Mouse (Mus musculus) gastrocnemius, postnatal 25 days (tissue): ENCODE measurements at regions not wholly inside any gene's neighbourhood (a gene's known extent, or its start where the extent isn't known, plus 50 kb on each side); places are given as distances from the start of the nearest gene placed in this dataset.

Source experiments
- DNase-seq: peaks from one replicate; pipeline ENCODE4 v3.0.0; 2022

DNA sequence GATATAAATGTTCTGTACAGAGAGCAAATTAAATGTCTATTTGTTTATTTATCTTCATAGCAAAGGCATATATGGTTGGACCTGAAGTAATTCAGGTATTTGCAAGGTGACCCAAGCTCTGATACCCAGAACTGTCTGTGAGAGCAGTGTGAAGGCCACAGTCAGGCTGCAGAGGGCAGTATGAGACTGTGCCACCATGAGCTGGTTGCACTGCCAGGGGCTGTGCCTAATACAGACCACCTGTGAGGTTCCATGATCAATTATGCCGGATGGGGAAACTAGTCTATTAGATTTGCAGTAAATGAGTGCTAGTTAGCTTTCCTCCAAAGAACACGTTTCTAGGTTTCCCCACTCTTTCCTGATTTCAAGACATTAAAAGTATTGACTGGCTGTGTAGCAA lies 207.5 kb downstream of the C1d start:
- no peak for DNase-seq

DNA sequence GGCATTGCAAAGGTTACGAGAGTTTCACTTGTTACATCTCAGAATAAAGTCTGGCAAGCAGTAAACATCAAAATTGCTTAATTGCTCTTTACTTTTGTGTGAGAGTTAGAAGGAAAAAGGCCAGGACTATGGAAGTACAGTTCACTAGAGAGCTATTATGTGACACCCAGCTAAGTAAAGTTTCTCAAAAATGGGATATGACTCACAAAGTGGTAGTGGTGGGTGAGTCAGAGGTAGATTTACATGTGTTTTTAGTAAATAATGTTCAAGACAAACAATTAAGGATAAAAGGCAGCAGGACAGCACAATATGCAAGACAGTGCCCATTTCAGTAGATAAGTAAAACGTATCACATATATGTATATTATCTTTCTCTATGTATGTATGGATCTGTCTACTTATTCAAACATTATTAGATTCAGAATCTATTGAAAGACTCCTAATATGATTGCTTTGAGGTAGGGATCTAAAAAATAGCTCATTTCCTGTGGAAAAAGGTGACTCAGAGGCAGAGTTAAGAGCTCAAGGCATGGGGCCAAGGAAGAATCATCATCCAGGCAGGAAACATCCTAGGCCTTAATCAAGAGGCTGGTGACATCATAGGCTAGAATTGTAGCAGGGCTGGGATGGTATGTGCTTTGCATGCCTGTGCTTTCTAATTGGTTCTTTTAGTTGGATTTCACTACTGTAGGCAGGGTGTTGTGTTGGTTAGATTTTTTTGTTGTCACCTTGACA lies 211.2 kb downstream of the C1d start:
- DNase-seq, result no peak

DNA sequence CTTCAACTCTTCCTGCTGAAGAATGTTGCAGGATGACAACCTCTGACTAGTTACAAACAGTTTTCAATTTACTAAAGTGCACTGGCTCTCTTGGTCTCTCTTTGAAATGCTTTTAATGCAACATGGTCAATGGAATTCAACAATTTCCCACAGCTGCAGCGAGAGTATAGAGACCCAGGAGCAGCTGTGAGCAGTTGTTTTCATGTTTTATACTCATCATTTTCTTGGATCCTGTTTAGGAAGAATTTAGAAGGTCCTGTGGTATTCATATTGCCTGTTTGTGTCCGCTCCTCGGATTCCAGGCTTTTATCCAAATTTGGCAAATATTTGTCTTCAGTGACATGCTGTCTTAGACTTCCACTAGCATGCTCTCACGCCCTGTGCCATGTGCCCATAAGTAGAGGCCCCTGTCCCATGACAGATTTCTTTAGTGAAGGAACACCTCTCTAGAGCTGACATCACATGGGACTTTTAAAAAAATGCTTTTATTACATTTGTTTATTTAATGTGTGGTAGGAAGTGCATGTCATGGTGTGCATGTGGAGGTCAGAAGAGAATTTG lies 224.1 kb downstream of the C1d start:
- no peak for DNase-seq

DNA sequence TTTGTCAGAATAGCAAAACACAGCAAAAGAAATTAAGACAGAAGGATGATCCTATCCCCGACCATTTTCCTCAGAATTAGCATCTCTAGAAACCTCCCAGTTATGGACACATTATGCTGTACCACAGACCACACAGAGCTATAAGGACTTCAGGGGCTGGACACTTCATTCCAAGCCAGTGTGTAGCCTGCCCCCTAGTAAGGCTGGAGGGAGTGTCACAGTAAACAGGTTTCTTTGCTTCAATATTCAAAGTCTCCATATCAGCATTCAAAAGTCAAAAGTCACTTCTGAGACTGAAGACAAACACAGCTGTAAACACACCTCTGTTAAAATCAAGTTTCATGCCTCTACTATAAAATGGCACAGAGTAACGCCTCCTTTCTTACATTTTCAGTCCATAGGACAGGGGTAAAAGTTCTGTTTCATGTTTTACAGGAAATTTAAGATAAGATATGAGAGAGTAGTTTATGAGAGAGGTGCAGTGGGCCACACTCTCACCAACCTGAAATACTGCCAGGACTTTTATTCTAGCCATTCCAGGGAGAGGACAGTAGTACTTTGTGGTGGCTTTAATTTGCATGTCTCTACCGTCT lies 226.6 kb downstream of the C1d start:
- DNase-seq, result no peak

DNA sequence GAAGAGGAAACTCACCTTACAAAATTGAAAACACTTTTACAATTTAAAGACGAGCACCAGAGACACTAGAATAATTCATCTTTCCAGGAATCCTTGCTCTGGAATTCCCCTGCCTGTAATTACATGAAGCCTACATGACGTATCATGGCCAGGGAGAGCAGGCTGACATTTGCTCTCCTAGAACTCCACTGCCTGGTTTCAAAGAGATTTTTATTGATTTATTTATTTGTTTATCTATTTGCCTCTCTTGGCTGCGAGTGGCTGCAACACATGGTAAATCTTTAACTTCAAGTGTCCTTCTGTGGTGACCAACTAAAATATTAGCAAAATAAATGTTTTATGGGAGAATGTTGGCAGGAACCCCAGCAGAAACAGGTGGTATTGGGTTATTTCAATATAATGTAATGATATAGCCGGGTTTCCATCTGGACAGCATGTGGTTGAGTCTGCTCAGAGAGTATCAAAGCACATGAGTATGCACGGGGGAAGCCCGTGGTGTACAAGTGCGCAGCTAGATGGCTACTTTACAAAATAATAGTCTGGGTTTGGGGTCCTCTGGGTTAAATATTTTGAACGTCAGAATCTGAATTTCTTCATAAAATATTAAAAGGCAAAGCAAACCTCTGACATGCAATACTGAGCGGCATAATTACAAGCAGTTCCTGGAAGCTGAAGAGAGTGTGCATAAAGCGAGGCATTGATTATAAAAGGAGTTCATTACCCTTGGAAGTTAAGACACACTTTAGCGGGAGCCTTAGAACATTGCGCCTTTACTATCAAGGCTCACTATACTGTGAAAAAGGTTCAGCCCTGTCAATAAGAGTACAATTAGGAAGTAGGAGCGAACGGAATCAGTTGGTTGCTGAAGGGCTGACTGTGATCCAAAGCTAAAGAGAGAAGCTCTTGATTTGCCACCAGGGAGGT lies 244.0 kb downstream of the C1d start:
- DNase-seq, result no peak

DNA sequence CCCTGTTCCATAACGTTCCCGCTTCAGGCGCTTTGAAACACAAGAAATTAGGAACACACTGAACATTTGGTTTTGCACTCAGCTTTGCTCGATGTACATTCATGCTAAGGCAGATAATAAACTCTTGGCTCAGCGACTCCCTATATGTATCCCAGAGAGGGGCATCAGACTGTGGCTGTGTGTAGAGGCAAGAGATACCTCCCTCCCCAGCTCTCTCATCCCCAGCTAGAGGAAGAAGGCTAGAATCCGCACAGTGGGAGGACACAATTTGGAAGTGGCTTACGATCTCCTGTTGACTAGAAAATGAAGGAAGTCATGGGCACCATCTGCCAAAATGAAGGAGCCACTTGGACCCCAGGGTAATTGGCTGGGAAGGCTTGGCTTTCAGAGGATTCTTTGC lies 244.7 kb downstream of the C1d start:
- DNase-seq, result no peak

DNA sequence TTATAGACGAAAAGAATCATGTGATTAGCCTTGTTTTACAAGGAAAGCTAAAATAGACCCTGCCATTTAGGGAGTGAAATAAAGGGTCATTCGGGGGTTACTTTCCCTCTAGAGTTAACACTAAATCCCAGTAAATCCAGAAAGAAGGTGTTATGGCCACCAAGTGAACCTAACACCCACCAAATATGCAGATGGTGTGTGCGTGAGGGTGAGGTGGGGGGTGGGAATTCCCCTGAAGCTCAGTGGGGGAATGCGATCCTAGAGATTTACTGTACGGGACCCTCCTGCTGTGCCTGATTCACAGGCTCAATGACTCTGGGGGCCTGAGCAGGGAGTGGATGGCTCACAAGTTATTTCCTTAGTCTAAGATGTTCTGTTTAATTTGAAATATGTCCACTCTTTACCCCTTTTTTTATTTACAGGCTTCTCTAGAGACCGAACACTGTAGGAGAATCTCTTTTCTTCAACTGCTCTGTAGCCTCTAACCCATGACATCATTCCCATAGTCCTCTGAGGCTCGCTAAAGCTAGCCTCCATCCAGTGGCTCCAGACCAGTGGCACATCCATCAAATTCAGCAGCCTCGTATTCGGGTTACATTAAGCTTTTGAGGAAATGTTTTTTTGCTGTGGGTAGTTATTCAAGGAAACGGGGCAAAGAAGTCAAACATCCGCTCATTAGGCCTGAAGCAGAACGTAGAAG lies 265.0 kb downstream of the C1d start:
- DNase-seq, result no peak

DNA sequence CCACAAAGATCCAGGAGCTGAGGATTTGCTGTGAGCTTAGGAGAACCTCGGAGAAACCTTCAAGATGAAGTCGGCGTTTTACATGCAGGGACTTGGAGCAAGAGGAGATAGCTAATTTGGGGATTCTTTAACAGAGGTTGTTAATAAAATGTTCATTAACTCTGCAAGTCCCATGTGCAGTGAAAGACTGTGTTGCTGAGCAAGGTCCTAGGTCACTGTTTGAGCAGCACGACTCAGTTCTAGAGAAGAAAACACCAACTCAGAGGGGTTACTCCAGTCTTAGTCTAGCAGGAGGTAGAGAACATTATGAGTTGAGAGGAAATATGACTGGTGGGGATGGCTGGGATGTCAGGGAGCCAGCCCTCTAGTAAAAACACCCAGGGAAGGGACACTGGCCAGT lies 265.9 kb downstream of the C1d start:
- no peak for DNase-seq

DNA sequence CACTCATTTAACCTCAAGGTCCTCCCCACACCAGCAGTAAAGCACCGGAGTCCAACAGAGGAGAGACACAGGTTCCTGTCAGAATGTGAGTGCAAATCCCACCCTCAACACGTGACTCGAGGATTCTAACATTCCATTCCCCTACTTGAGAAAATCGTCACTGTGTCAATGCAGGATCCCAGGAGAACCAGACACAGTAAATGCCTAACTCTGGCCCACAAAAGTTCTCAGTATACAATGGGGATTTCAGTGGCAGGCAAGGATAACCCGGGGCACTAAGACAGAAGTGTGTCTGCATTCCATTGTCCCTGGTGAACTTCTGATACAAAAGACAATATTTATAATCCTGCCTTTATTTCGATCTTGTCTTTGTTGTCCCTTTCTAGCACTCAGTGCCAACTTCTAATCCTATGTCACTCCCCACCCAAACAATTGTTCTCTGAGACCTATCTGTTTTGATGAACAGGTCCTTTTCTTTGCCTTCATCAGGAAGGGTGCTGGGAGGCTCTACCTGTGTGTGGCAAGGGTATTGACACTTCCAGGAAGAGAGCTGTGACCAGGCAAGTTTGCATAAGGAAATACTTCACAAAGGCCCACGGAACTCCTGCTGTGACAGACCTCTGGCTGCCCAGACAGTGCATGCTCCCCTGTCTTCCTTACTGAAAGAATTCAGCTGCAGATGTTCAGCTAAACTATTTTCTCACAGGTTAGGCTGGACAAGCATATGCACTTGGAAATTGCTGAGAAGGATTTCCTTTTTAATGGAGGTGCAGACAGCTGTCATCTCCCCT lies 267.8 kb downstream of the C1d start:
- no peak for DNase-seq

DNA sequence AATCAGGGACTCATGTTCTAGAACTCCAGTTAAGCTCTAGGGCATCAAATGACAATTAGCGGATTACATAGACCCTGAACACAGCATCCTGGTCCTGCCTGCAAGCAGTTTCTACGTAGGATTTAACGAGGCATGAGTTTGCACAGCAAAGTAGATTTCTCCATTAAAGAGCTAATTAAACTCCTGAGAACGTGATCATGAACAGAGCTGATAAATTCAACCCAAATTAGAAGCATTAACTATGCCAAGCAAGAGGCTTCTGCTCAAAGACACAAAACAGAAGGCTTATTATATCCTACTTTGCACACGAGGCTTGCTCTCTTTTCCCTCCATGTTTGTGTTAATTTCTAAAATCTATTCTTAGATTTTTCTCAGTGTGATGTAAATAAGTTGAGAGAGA lies 269.1 kb downstream of the C1d start:
- no peak for DNase-seq

DNA sequence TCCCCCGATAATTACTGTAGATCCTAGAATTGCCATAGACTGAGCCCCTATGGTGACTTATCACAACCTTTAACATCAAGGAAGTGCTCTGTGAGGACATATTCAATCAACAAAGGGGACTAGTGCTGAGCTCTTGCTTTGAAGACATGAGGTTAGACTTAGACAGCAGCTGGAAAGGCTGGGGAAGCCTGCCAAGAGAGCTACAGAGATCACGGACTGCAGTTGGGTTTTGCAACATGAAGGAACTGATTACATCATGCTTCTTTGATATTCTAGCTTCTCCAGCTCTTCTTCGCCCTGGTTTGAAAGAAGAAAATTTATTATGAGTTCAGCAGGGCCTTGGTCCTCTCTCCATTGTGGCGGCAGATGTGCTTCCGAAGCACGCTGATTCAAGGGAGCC lies 271.2 kb downstream of the C1d start:
- DNase-seq, result peak; percentile 13

DNA sequence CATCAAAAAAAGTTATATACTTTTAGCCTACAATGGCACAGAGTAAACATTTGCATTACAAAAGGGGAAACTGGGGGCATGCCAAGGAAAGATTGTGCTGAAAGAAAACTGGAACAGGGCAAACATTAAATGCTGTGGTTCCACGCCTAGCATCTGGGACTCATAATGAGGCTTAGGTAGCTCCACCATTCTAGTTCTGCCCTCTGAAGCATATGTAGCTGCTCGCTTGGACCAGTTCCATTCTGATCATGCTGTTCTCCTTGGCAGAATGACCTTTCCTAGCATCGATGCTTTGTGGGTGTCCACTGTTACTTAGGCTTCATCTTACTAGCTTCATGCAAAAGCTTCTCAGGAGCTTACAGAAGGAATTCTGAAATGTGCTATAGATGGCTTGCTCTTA lies 276.3 kb downstream of the C1d start:
- DNase-seq, result no peak

DNA sequence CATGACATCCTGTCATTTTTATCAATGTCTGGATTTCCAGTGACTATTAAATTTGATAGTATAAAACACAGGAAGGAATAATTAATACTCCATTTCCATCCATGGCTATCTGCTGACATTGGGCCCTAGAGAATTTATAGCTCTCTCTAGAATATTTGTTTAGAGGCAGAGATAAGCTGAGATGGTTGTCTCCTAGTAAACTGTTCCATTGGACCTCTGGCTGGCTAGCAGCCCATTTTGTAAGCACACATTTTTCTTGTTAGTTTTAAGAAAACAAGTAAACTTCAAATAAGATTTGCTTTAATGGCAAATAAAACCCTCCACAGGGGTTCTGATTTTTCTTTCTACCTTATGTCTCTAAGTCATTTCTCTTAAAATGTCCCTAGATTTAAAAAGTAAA lies 288.9 kb downstream of the C1d start:
- no peak for DNase-seq

DNA sequence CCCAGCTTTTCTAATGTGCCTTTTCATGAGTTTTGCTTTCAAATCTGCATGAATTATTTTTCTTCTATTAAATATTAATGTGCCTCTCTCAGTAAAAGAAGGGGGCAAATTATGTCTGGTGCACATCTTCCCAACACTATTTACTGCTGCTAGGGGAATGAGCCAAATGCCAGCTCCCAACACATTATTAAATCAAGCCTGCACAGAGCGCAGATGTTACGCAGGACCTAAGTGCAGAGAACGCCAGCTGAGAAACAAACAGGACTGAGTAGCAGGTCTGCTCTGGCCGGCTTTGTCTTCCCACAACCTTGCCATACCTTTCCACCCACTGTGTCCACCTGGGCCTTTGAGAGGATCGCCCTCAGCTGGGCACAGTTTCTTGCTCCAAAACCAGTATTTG lies 291.8 kb downstream of the C1d start:
- DNase-seq, result no peak

DNA sequence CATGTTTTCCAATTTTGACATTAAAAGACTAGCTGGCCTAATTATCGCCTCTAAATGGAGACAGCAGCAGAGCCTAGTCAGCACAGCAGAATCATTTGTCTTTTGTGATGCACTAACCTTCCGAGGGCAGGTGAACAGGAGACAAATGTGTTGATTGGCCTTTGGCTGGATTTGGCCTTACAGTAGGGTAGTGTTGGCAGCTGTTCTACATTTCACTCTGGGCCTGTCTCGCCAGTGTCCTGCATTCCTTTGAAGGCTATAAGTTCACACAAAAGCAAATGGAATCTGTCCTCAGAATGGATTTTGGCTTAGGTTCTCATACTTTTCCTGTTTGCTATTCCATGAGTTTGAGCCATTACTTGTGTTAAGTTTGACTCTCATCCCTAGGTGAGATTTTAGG lies 297.9 kb downstream of the C1d start:
- no peak for DNase-seq

DNA sequence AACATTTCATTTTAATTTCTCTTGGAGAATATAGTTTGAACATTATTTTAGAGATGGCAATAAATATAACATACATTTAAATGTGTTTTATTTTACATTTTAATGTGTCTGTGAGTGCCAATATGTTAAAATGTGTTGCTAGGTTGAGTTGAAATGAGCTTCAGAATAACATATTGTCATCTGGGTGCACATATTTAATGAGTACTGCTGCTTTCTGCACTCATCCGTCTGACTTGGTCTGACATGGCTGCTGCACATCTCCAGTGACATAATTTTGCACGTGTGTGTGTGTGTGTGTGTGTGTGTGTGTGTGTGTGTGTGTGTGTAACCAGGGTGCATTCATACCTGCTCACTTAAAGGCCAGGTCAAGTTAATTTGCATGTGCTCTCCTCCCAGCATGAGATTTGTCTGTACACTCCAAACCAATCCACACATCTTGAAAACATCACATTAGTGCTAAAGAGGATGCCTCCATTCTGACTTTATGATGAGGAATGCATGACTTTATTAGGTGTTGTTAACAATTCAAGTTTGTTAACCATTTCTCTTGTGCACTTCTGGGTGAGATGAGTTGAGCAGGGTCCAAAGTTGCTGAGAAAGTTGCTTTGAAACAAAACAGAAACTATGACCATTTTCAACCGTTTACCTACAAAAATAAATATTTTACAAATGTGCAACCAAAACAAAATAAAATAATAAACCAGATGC lies 334.6 kb downstream of the C1d start:
- DNase-seq, result no peak

DNA sequence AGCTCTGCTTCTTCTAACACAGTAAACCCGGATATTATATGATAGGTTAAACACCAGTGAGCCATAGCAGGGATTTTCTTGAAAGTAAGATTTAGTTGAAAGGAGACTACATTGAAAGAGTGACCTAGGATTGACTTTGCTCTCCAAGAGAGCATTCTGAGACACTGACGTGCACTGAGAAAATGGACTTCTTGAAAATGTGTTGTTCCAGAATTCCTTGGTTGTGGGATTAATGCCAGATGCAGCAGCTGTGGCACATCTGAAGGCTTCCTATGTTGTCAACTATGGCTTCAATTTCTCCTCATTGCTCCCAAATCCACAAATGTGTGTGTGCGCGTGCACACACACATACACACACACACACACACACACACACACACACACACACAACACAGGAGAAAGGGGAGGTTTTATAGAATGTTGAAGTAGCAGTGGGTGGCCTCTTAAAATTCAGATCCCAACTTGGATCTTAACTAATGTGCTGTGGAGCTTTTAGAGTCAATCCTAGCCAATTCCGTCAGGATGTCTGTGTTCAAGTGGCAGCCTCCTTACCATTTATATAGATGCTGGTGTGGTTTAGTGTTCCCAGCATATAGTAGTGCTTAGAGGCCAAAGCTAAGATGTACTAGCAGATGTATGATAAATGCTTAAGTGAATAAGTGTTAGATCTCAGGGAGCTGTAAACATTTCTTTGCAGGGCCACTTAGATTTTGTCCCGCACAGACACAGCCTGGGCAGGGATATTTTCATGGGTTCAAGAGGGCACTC lies 346.5 kb downstream of the C1d start:
- DNase-seq, result no peak

DNA sequence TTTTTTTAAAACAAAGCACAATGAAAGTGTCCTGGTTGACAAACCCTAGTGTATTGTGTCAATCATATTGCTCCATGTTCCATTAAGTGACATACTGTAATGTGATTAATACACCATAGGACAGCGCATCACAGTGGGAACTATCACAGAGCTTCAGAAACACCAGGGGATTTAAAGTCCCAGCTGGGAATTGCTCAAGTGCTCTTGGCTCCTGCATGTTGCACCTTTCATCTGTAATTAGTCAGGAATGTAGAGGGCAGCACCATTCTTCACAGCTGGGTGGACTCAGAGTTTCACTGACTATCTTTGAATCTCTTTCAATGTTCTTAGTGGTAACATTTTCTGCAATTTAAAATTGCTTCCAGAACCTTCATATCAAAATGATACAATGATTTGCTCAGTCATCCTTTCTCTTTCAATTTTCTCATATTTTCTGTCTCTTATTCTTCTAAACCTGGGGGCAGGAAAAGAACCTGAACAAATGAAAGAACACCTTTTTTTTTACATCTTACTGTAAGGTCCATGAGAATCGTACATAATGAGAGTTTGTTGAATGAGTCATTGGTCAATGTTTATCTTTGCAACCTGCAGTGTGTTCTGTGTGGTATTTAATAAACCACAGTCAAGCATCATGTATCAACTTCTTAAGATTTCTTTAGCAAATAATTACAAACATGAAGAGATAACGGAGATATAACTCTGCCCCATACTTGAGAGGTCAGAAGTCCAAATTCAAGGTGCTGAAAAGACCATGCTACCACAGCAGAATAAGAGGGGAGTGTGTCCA lies 333.0 kb downstream of the Etaa1 start:
- DNase-seq, result no peak

DNA sequence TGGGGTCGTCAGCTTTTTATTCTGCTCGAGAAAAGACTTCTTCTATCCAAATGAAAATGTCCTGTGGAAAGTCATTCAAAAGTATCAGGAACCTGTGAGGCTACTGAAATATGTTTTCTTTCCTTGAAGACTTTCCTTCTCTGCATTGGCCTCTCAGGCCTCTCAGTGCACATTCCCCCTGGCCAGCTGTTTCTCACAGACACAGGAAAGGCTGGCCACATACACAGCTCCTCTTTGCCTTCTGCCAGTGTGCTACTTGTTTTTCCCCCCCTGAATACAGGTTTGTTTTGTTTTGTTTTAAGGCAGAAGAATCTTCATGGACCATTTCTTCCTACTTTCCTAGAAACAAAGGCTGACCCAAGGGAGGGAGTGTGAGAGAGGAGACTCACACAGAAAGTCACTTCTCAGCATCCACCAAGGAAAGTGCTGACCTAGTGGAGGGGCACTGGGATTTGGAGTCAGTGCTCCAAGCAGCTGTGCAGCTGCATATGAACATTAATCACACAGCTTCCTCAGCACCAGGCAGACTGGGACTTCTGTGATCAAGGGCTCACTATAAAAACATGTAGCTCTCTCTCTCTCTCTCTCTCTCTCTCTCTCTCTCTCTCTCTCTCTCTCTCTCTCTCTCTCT lies 324.0 kb downstream of the Etaa1 start:
- DNase-seq, result no peak
